Mouse (Mus musculus) E14TG2a.4 (cell line): Measurements from ENCODE around the gene Stat6.

ENCODE experiments used
- H3K27me3 ChIP-seq: 2 replicates; pipeline ENCODE4 v1.6.1; 2014; ENCODE audit warnings: low read length, control low read depth; ENCODE audit not compliant: insufficient read depth
- H3K36me3 ChIP-seq: 2 replicates; pipeline ENCODE4 v1.6.1; 2014; ENCODE audit warnings: low read length, control low read depth; ENCODE audit not compliant: insufficient read depth
- H3K4me1 ChIP-seq: replicated peaks from 2 replicates; pipeline ENCODE4 v1.6.1; 2014; ENCODE audit warnings: low read depth, low read length, control low read depth
- H3K4me3 ChIP-seq: replicated peaks from 2 replicates; pipeline ENCODE4 v1.5.1; 2014; ENCODE audit warnings: mild to moderate bottlenecking, low read length
- H3K9me3 ChIP-seq: 2 replicates; pipeline ENCODE4 v1.6.1; 2014; ENCODE audit warnings: low read length, control low read depth
- CTCF ChIP-seq: conservative IDR thresholded peaks from 2 replicates; pipeline ENCODE4 v1.5.1; 2014; ENCODE audit warnings: low read length
- NANOG ChIP-seq: IDR thresholded peaks from 2 replicates; pipeline ENCODE4 v1.6.1; 2014; ENCODE audit warnings: borderline replicate concordance, low read length, mixed read lengths
- POU5F1 ChIP-seq: IDR thresholded peaks from 2 replicates; pipeline ENCODE4 v1.6.1; 2014; ENCODE audit warnings: low read length, borderline replicate concordance

Gene Stat6

GRCm38 (mm10) chr10:127610066-127610415 is 32.7 kb upstream of the Stat6 start:
- peaks cover 81% of the 10 kb centered on the region for H3K4me1 ChIP-seq
- TF ChIP-seq CTCF: no peak
- no peak for TF ChIP-seq NANOG
- TF ChIP-seq POU5F1: no peak
- H3K27me3 ChIP-seq: peaks cover 14% of the 10 kb centered on the region; the same call in 1 of the 2 replicates
- H3K36me3 ChIP-seq: 0 out of 2 replicates have a peak, but pooled peaks cover 6% of the 10 kb centered on the region
- no peaks in the 10 kb centered on the region for H3K9me3 ChIP-seq
- peak overlapping the region; percentile 43 for H3K4me3 ChIP-seq

GRCm38 (mm10) chr10:127612079-127612775 is 30.6 kb upstream of the Stat6 start:
- Histone ChIP-seq H3K9me3 (no peaks in the 10 kb centered on the region), H3K36me3 (no peaks in the 10 kb centered on the region), H3K4me1 (peaks cover 93% of the 10 kb centered on the region), H3K4me3 (peak overlapping the region; percentile 45), H3K27me3 (0 out of 2 replicates have a peak, but pooled peaks cover 12% of the 10 kb centered on the region)
- TF ChIP-seq POU5F1 (no peak), CTCF (no peak), NANOG (no peak)

- Histone ChIP-seq H3K4me3 (no peak overlapping the region), H3K4me1 (peaks cover 96% of the 10 kb centered on the region), H3K9me3 (no peaks in the 10 kb centered on the region), H3K36me3 (no peaks in the 10 kb centered on the region), H3K27me3 (peaks cover 27% of the 10 kb centered on the region)
- TF ChIP-seq CTCF (no peak), POU5F1 (no peak), NANOG (no peak)
Observed at GRCm38 (mm10) chr10:127614236-127615033, 28.4 kb upstream of the Stat6 start.

GRCm38 (mm10) chr10:127615034-127615374 is 27.8 kb upstream of the Stat6 start:
- H3K27me3 ChIP-seq: peaks cover 33% of the 10 kb centered on the region
- no peak overlapping the region for H3K4me3 ChIP-seq
- TF ChIP-seq NANOG (no peak), POU5F1 (no peak), CTCF (no peak)
- H3K4me1 ChIP-seq: peaks cover 96% of the 10 kb centered on the region
- no peaks in the 10 kb centered on the region for H3K9me3 ChIP-seq
- H3K36me3 ChIP-seq: no peaks in the 10 kb centered on the region

- no peaks in the 10 kb centered on the region for H3K9me3 ChIP-seq
- H3K36me3 ChIP-seq: no peaks in the 10 kb centered on the region
- H3K4me3 ChIP-seq: 0 out of 2 replicates have a peak overlapping the region, but pooled peaks have one; percentile 3
- TF ChIP-seq POU5F1 (no peak), CTCF (no peak), NANOG (no peak)
- H3K4me1 ChIP-seq: peaks cover 95% of the 10 kb centered on the region
- peaks cover 33% of the 10 kb centered on the region for H3K27me3 ChIP-seq
Observed at GRCm38 (mm10) chr10:127615591-127615990, 27.2 kb upstream of the Stat6 start.

GRCm38 (mm10) chr10:127616261-127616679 is 26.5 kb upstream of the Stat6 start:
- TF ChIP-seq CTCF: no peak
- no peak for TF ChIP-seq NANOG
- no peak for TF ChIP-seq POU5F1
- Histone ChIP-seq H3K36me3 (no peaks in the 10 kb centered on the region), H3K4me3 (0 out of 2 replicates have a peak overlapping the region, but pooled peaks have one; percentile 3), H3K27me3 (peaks cover 33% of the 10 kb centered on the region), H3K4me1 (peaks cover 91% of the 10 kb centered on the region), H3K9me3 (no peaks in the 10 kb centered on the region)

- no peak for TF ChIP-seq POU5F1
- no peak for TF ChIP-seq NANOG
- TF ChIP-seq CTCF: no peak
Observed at GRCm38 (mm10) chr10:127617294-127617693, 25.5 kb upstream of the Stat6 start.

GRCm38 (mm10) chr10:127618173-127618572 is 24.6 kb upstream of the Stat6 start:
- H3K4me1 ChIP-seq: peaks cover 83% of the 10 kb centered on the region
- H3K4me3 ChIP-seq: no peak overlapping the region
- H3K9me3 ChIP-seq: no peaks in the 10 kb centered on the region
- peaks cover 25% of the 10 kb centered on the region for H3K27me3 ChIP-seq
- H3K36me3 ChIP-seq: no peaks in the 10 kb centered on the region
- TF ChIP-seq NANOG: no peak
- TF ChIP-seq CTCF: no peak
- no peak for TF ChIP-seq POU5F1

More at GRCm38 (mm10) chr10:127617294-127617693, 25.5 kb upstream of the Stat6 start:
- H3K36me3 ChIP-seq: no peaks in the 10 kb centered on the region
- no peaks in the 10 kb centered on the region for H3K9me3 ChIP-seq
- H3K4me1 ChIP-seq: peaks cover 86% of the 10 kb centered on the region
- H3K27me3 ChIP-seq: peaks cover 33% of the 10 kb centered on the region
- no peak overlapping the region for H3K4me3 ChIP-seq
